Mouse (Mus musculus): ENCODE data around the gene Oxsr1. TPM values are rescaled to one million over a fixed set of nuclear protein-coding genes. Genes with fewer than 3 reads are reported as not detected.
A peak's percentile ranks its signal among the peaks of the same experiment; 100 is the strongest.

Gene Oxsr1
- polyA plus RNA-seq, 1 experiment, result 16.3 TPM

DNA sequence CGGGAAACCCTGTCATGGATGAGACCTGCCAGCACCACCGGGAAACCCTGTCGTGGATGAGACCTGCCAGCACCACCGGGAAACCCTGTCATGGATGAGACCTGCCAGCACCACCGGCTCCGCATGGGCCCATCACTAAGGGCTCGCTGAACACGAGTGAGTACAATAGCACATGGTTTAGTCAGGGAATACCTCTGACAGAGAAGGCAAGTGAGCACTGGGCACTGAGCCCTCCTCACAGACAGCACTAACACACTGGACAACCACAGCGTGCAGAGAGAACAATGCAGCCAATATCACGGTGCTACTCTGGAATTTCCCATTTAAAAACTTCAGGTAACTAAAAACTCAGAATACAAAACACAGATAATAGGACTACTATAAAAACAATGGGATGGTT is 9.1 kb downstream of the Oxsr1 start:
- no peak for DNase-seq
- Histone ChIP-seq H3K27ac (ENCODE audit: insufficient read depth, low read depth, low read length) (no peak overlapping the region), H3K4me3 (ENCODE audit: insufficient read depth, low read depth, low read length) (no peak overlapping the region), H3K4me1 (ENCODE audit: control insufficient read depth, insufficient read depth, low read length) (peaks cover 6% of the 10 kb centered on the region; the same call in 1 of the 2 replicates), H3K36me3 (ENCODE audit: control insufficient read depth, insufficient read depth, low read length) (no peaks in the 10 kb centered on the region), H3K27me3 (replicated peaks; ENCODE audit: control insufficient read depth, insufficient read depth, low read length) (no peaks in the 10 kb centered on the region)
- TF ChIP-seq POLR2A (IDR thresholded peaks at IDR 0.05; ENCODE audit: low read depth, low read length) (no peak), CTCF (conservative IDR thresholded peaks at IDR 0.05; ENCODE audit: insufficient read depth, insufficient read length, low read depth, low read length) (no peak)
- WGBS, result 92% methylated on average over 10 of the region's 10 CpGs

DNA sequence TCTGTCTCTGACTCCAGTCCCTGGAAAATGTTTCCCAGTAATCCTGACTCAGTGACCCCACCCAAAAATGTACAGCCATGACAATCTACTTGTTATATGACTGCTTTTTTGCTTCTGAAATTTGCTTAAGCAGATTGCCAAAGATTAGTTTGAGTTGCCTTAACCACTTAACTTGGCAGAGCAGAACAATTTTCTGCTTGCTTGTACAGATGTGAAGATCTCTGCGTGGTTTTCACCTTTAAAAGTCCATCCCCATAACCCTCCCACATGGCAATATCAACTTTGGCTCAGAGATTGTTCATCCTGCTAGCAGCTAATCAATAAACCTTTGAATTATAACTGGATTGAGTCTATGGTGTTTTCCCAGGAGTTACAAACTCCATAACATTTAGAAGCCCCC is 13.2 kb downstream of the Oxsr1 start:
- Histone ChIP-seq H3K27ac (ENCODE audit: insufficient read depth, low read depth, low read length) (no peak overlapping the region), H3K4me1 (ENCODE audit: control insufficient read depth, insufficient read depth, low read length) (peaks cover 4% of the 10 kb centered on the region; the same call in 1 of the 2 replicates), H3K36me3 (ENCODE audit: control insufficient read depth, insufficient read depth, low read length) (no peaks in the 10 kb centered on the region), H3K4me3 (ENCODE audit: insufficient read depth, low read depth, low read length) (no peak overlapping the region), H3K27me3 (replicated peaks; ENCODE audit: control insufficient read depth, insufficient read depth, low read length) (no peaks in the 10 kb centered on the region)
- 70% methylated on average over 1 of the region's 1 CpGs for WGBS
- TF ChIP-seq CTCF (conservative IDR thresholded peaks at IDR 0.05; ENCODE audit: insufficient read depth, insufficient read length, low read depth, low read length), result no peak
- TF ChIP-seq POLR2A (IDR thresholded peaks at IDR 0.05; ENCODE audit: low read depth, low read length), result no peak
- no peak for DNase-seq

DNA sequence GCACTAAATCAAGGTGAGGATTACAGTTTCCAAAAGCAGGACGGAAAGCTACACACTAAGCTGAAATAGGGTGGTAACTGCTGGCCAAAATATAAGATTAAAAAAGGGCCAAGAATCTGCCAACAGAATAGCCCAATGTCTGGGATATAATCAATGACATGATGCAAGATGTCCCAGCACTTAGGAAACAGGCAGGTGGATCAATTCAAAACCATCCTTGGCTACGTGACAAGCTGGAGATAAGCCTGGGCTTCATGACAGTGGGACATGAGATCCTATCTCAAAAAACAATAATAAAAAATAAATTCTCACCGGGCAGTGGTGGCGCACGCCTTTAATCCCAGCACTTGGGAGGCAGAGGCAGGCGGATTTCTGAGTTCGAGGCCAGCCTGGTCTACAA is 16.4 kb downstream of the Oxsr1 start:
- TF ChIP-seq POLR2A (IDR thresholded peaks at IDR 0.05; ENCODE audit: low read depth, low read length) (no peak), CTCF (conservative IDR thresholded peaks at IDR 0.05; ENCODE audit: insufficient read depth, insufficient read length, low read depth, low read length) (no peak)
- Histone ChIP-seq H3K27me3 (replicated peaks; ENCODE audit: control insufficient read depth, insufficient read depth, low read length) (no peaks in the 10 kb centered on the region), H3K36me3 (ENCODE audit: control insufficient read depth, insufficient read depth, low read length) (no peaks in the 10 kb centered on the region), H3K4me3 (ENCODE audit: insufficient read depth, low read depth, low read length) (no peak overlapping the region), H3K4me1 (ENCODE audit: control insufficient read depth, insufficient read depth, low read length) (peaks cover 4% of the 10 kb centered on the region; the same call in 1 of the 2 replicates), H3K27ac (ENCODE audit: insufficient read depth, low read depth, low read length) (no peak overlapping the region)
- 94% methylated on average over 7 of the region's 7 CpGs for WGBS
- no peak for DNase-seq

DNA sequence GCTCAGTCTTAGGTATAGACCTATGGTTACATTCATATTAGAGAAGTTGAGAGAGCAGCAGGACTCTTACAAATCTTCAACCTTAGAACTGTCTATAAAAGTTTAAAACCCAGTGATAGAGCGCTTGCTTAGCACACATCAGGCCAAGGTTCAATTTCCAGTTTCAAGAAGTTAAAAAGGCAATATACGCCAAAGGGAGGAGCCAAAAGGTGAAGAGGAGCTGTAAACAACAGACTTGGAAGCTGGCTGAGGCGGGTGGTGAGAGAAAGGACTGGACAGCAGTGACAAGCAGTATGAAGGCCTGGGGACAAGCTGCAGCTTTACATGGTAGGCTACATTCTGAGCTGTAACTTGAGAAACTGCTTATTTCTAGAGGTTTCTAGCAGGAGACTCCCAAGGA is 23.7 kb downstream of the Oxsr1 start:
- 63% methylated on average over 3 of the region's 3 CpGs for WGBS
- DNase-seq, result peak; percentile 59
- no peak overlapping the region for H3K27ac ChIP-seq (ENCODE audit: insufficient read depth, low read depth, low read length)

DNA sequence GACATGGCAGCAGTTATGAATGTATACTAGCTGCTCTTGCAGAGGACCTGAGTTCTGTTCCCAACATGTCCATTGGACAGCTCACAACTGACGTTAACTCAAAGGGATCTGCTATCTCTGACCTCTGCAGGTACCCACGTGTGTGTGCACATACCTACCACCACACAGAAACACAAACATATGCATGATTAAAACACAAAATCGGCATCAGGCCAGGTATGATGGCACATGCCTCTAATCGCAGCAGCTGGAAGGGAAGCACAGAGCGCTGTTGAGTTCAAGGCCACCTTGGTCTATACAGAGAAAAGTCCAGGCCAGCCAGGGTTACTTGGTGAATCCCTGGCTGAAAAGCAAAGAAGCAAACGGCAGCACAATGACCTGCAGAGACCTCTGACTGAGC is 24.5 kb downstream of the Oxsr1 start:
- peak; percentile 25 for DNase-seq
- no peak for TF ChIP-seq CTCF (conservative IDR thresholded peaks at IDR 0.05; ENCODE audit: insufficient read depth, insufficient read length, low read depth, low read length)
- no peak for TF ChIP-seq POLR2A (IDR thresholded peaks at IDR 0.05; ENCODE audit: low read depth, low read length)
- peaks cover 3% of the 10 kb centered on the region; the same call in 1 of the 2 replicates for H3K4me1 ChIP-seq (ENCODE audit: control insufficient read depth, insufficient read depth, low read length)
- no peaks in the 10 kb centered on the region for H3K27me3 ChIP-seq (replicated peaks; ENCODE audit: control insufficient read depth, insufficient read depth, low read length)
- H3K27ac ChIP-seq (ENCODE audit: insufficient read depth, low read depth, low read length), result no peak overlapping the region
- WGBS, result 76% methylated on average over 6 of the region's 6 CpGs
- H3K36me3 ChIP-seq (ENCODE audit: control insufficient read depth, insufficient read depth, low read length), result no peaks in the 10 kb centered on the region
- no peak overlapping the region for H3K4me3 ChIP-seq (ENCODE audit: insufficient read depth, low read depth, low read length)

More for the DNA sequence above, 23.7 kb downstream of the Oxsr1 start:
- no peaks in the 10 kb centered on the region for H3K36me3 ChIP-seq (ENCODE audit: control insufficient read depth, insufficient read depth, low read length)
- H3K4me1 ChIP-seq (ENCODE audit: control insufficient read depth, insufficient read depth, low read length), result peaks cover 3% of the 10 kb centered on the region; the same call in 1 of the 2 replicates
- no peak overlapping the region for H3K4me3 ChIP-seq (ENCODE audit: insufficient read depth, low read depth, low read length)
- TF ChIP-seq CTCF (conservative IDR thresholded peaks at IDR 0.05; ENCODE audit: insufficient read depth, insufficient read length, low read depth, low read length), result no peak
- TF ChIP-seq POLR2A (IDR thresholded peaks at IDR 0.05; ENCODE audit: low read depth, low read length), result no peak
- no peaks in the 10 kb centered on the region for H3K27me3 ChIP-seq (replicated peaks; ENCODE audit: control insufficient read depth, insufficient read depth, low read length)

DNA sequence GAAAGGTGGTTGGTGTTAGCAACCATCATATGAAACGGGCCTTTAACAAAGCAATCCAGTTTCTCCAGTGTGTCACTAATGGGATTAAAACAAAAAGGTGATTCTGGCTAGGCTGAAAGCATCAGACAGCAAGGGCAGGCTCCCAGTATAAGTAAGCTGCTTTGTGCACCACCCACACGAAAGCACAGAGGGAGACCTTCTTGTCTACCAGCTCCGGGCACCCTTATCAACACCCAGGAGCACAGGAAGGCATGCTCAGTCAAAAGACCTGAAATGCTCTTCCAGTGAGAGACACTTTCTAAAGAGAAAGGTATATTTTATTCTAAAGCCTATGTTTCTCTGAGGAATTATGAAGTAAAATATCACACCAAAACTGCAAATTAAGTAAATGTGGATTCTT is 31.4 kb downstream of the Oxsr1 start:
- no peak overlapping the region for H3K4me3 ChIP-seq (ENCODE audit: insufficient read depth, low read depth, low read length)

DNA sequence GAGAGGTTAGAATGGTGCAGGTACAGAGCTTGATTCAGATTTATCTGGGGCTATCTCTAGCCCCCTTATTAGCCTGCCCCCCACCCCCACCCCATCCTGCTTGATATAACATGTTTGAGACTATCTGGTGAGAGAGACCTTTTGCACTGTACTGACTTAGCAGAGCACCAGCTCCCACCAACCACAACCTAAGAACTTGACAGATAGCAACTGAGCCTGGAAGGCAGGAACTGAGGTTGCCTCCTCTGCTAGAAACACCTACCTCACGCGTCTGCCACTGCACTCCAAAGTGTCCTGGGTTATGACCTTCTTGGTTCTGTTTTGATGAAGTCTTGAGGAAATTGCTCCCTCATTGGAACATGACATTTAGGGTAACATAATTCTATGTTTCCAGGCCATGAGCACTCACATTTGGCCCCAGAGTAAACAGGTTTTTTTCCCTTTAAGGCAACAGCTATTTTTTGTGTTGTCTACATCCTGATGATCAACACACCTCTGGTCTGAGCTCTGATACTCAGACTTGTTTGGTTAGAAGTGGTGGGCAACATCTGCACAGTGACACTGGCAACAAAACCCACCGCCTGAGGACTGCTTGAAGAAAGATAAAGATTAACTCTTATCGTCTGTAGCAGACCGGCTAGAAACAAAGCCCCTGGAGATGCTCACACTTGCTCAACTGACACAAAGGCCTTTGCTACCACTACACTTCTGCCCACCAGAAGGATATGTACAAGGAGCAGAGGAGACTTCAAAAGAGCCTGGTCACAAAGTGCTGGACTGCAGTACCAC is 41.1 kb downstream of the Oxsr1 start:
- WGBS, result 87% methylated on average over 5 of the region's 5 CpGs
- no peaks in the 10 kb centered on the region for H3K27me3 ChIP-seq (replicated peaks; ENCODE audit: control insufficient read depth, insufficient read depth, low read length)
- H3K36me3 ChIP-seq (ENCODE audit: control insufficient read depth, insufficient read depth, low read length), result peaks cover 2% of the 10 kb centered on the region; the same call in 1 of the 2 replicates
- no peak overlapping the region for H3K4me3 ChIP-seq (ENCODE audit: insufficient read depth, low read depth, low read length)
- no peak for TF ChIP-seq POLR2A (IDR thresholded peaks at IDR 0.05; ENCODE audit: low read depth, low read length)
- TF ChIP-seq CTCF (conservative IDR thresholded peaks at IDR 0.05; ENCODE audit: insufficient read depth, insufficient read length, low read depth, low read length), result no peak
- 0 out of 2 replicates have a peak, but pooled peaks cover 2% of the 10 kb centered on the region for H3K4me1 ChIP-seq (ENCODE audit: control insufficient read depth, insufficient read depth, low read length)
- H3K27ac ChIP-seq (ENCODE audit: insufficient read depth, low read depth, low read length), result no peak overlapping the region
- no peak for DNase-seq

More for the DNA sequence above, 31.4 kb downstream of the Oxsr1 start:
- Histone ChIP-seq H3K4me1 (ENCODE audit: control insufficient read depth, insufficient read depth, low read length) (no peaks in the 10 kb centered on the region; the same call in 1 of the 2 replicates), H3K36me3 (ENCODE audit: control insufficient read depth, insufficient read depth, low read length) (no peaks in the 10 kb centered on the region), H3K27ac (ENCODE audit: insufficient read depth, low read depth, low read length) (no peak overlapping the region), H3K27me3 (replicated peaks; ENCODE audit: control insufficient read depth, insufficient read depth, low read length) (no peaks in the 10 kb centered on the region)
- TF ChIP-seq CTCF (conservative IDR thresholded peaks at IDR 0.05; ENCODE audit: insufficient read depth, insufficient read length, low read depth, low read length) (no peak), POLR2A (IDR thresholded peaks at IDR 0.05; ENCODE audit: low read depth, low read length) (no peak)
- DNase-seq, result no peak
- WGBS, result 94% methylated on average over 3 of the region's 3 CpGs
